Mouse (Mus musculus): ENCODE data around the gene Rrp9.

Gene Rrp9

DNA sequence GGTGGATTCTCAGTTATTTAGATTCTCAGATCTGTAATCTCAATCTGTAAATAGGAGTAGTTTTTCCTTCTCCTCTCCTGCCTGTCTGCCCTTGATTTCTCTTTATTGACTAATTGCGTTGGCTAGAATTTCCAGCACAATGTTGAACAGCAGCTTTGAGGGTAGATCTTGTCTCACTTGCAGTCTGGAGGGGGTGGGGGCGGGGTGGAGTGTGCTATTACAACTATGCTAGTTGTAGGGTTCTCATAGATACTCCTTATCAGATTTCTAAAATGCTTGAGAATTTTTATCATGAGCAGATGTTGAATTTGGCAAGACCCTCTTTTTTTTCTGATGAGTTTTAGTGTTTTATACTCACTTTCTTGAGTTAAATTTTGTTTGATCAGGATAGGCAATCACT is 43.7 kb downstream of the Rrp9 start:
- no peak for DNase-seq (ENCODE audit: low spot score in 2 of 2)

- DNase-seq (ENCODE audit: low spot score in 2 of 2) = no peak
Observed at GRCm38 (mm10) chr9:106519909-106520308, 44.1 kb downstream of the Rrp9 start.

- no peak for DNase-seq (ENCODE audit: low spot score in 2 of 2)
Observed at GRCm38 (mm10) chr9:106531833-106532232, 56.1 kb downstream of the Rrp9 start.

GRCm38 (mm10) chr9:106534296-106534695 is 58.5 kb downstream of the Rrp9 start:
- DNase-seq (ENCODE audit: low spot score in 2 of 2) = no peak

- DNase-seq (ENCODE audit: low spot score in 2 of 2) = no peak
Observed at GRCm38 (mm10) chr9:106534975-106535374, 59.2 kb downstream of the Rrp9 start.

All from spleen, postnatal 36 days (tissue).